Mouse (Mus musculus) central nervous system, embryonic 18 days (tissue): ENCODE results near the gene Gm8024. TPM values are rescaled to one million over a fixed set of nuclear protein-coding genes. Genes with fewer than 3 reads are reported as not detected.

Experiments used
- polyA plus RNA-seq: library from polyadenylated mRNA; depleted of rRNA; stranded (reverse); fragments of >200 nt; gene quantifications from 2 replicates; pipeline ENCODE4 v1.2.3, GENCODE M21; 2012; rRNA removed

Gm8024 gene
- polyA plus RNA-seq = not detected in 2 replicates

GRCm38 (mm10) chr14:42524182-42524581, at the start of gene Gm8024:
Gene Gm8024 (minus strand): TSS chr14:42524282.

GRCm38 (mm10) chr14:42502249-42502648, 21.8 kb downstream of the Gm8024 start, which contains the start of gene Gm8020:
Gene Gm8020 (minus strand): TSS chr14:42502349.

Other genes starting within 250 kb of the Gm8024 start
- gene Gm9611, start 226.9 kb downstream of the Gm8024 start, polyA plus RNA-seq = not detected in 2 replicates
- gene Gm7995, start 214.1 kb downstream of the Gm8024 start, polyA plus RNA-seq = not detected in 2 replicates
- not detected in 2 replicates for gene Gm8005, start 84.6 kb downstream of the Gm8024 start, polyA plus RNA-seq
- gene Gm8011, start 60.4 kb downstream of the Gm8024 start, polyA plus RNA-seq = not detected in 2 replicates
- not detected in 2 replicates for gene Gm8020, start 21.9 kb downstream of the Gm8024 start, polyA plus RNA-seq
- not detected in 2 replicates for gene Gm17124, start 75.6 kb upstream of the Gm8024 start, polyA plus RNA-seq
- not detected in 2 replicates for gene Gm3633, start 117.6 kb upstream of the Gm8024 start, polyA plus RNA-seq
- gene Gm10378, start 131.7 kb upstream of the Gm8024 start, polyA plus RNA-seq = not detected in 2 replicates
- gene Gm3015, start 244.5 kb upstream of the Gm8024 start, polyA plus RNA-seq = not detected in 2 replicates